Mouse (Mus musculus) urinary bladder, postnatal 25 days (tissue): ENCODE data around the gene Ticrr.

Experiments used
- DNase-seq: peaks from one replicate; pipeline ENCODE4 v3.0.0; 2022; ENCODE audit warnings: low spot score

Ticrr gene

GRCm38 (mm10) chr7:79680231-79680630 lies 20.2 kb downstream of the Ticrr start:
- no peak for DNase-seq

GRCm38 (mm10) chr7:79696495-79696894 lies 36.5 kb downstream of the Ticrr start:
- no peak for DNase-seq

- DNase-seq: no peak
Measured at GRCm38 (mm10) chr7:79702755-79703154, 42.8 kb downstream of the Ticrr start.

- DNase-seq: no peak
Measured at GRCm38 (mm10) chr7:79705210-79705609, 45.2 kb downstream of the Ticrr start.

GRCm38 (mm10) chr7:79710130-79710607 lies 50.2 kb downstream of the Ticrr start:
- no peak for DNase-seq

- DNase-seq: no peak
Measured at GRCm38 (mm10) chr7:79710831-79711230, 50.8 kb downstream of the Ticrr start.

- DNase-seq: peak; percentile 72
Measured at GRCm38 (mm10) chr7:79715187-79715981, 55.4 kb downstream of the Ticrr start, which contains the start of gene Kif7. Gene Kif7 (minus strand): TSS chr7:79715720.

- DNase-seq: peak; percentile 34
Measured at GRCm38 (mm10) chr7:79721386-79721977, 61.5 kb downstream of the Ticrr start.

- DNase-seq: peak; percentile 38
Measured at GRCm38 (mm10) chr7:79727091-79727490, 67.1 kb downstream of the Ticrr start.

- DNase-seq: peak; percentile 47
Measured at GRCm38 (mm10) chr7:79728219-79728618, 68.2 kb downstream of the Ticrr start.

- DNase-seq: peak; percentile 64
Measured at GRCm38 (mm10) chr7:79729169-79729568, 69.2 kb downstream of the Ticrr start.

GRCm38 (mm10) chr7:79729743-79730370 lies 69.9 kb downstream of the Ticrr start:
- DNase-seq: no peak

GRCm38 (mm10) chr7:79731438-79731837 lies 71.4 kb downstream of the Ticrr start:
- DNase-seq: no peak

- DNase-seq: no peak
Measured at GRCm38 (mm10) chr7:79732622-79733021, 72.6 kb downstream of the Ticrr start, which contains the start of gene Plin1. Gene Plin1 (minus strand): TSS chr7:79732903.

- no peak for DNase-seq
Measured at GRCm38 (mm10) chr7:79734563-79734962, 74.6 kb downstream of the Ticrr start.

- DNase-seq: no peak
Measured at GRCm38 (mm10) chr7:79736511-79736910, 76.5 kb downstream of the Ticrr start.

- no peak for DNase-seq
Measured at GRCm38 (mm10) chr7:79738913-79739312, 78.9 kb downstream of the Ticrr start.

GRCm38 (mm10) chr7:79740279-79740678 lies 80.3 kb downstream of the Ticrr start:
- DNase-seq: no peak

GRCm38 (mm10) chr7:79742277-79742658 lies 82.3 kb downstream of the Ticrr start:
- DNase-seq: no peak

- DNase-seq: peak; percentile 71
Measured at GRCm38 (mm10) chr7:79742659-79743536, 82.9 kb downstream of the Ticrr start, which contains the start of the genes Pex11a and Wdr93. Gene Pex11a (minus strand): TSS chr7:79743131. Gene Wdr93 (plus strand): TSS chr7:79743163.

GRCm38 (mm10) chr7:79744051-79744450 lies 84.1 kb downstream of the Ticrr start:
- no peak for DNase-seq

- DNase-seq: no peak
Measured at GRCm38 (mm10) chr7:79744585-79744984, 84.6 kb downstream of the Ticrr start.
